Mouse (Mus musculus): ENCODE results near the gene Tc2n. TPM values are rescaled to one million over a fixed set of nuclear protein-coding genes. Genes with fewer than 3 reads are reported as not detected.

Tc2n gene
- 19.6 and 19.9 TPM in 2 replicates for polyA plus RNA-seq (2015; fragmentation: Nextera tagmentation; extraction: Ambion mirVana)

DNA sequence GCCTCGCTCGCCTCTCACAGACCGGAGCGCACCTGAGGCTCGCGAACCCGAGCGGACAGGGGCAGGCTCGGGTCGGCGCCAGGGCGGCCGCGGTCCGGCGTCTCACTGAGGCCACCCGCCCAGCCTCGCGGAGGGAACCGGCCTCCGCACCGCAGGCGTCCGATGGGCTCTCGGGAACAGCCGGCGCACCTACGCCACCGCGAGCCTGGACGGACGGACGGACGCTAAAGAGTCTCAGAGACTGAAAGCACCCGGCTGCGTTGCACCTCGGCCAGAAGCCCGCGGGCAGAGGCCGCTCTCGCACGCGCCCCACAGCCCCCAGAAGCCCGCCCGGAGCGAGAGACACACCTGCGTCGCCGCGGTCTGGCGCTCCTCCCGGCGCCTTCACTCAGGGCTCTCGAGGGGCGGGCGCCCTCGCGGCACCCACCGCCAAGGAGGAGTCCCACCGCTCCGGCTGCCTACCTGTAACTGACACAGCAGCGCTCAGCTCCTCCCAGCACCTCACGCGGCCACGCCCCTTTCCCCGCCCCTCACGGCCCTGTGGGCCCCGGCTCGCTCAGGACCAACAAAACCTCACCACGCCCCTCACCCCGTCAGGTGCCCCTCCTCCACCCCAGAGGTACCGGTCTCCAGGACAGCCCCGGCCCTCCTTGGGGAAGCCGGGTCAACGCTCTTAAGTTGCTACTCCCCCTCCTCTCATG is at the start of gene Tc2n:
TSS of gene Tc2n (minus strand) at position 470 of the 701 bp plus-strand sequence.
- no peaks in the 10 kb centered on the region for H3K27me3 ChIP-seq (replicated peaks; ENCODE audit: insufficient read depth, low read length)
- WGBS = 2% methylated on average over 44 of the region's 75 CpGs
- H3K4me1 ChIP-seq (ENCODE audit: insufficient read depth, low read depth, low read length) = no peaks in the 10 kb centered on the region
- DNase-seq (ENCODE audit: low spot score) (peak; percentile 93), ATAC-seq (peak; percentile 97)
- H3K4me3 ChIP-seq (ENCODE audit: low read depth, low read length) = peak within 1 kb of the TSS; percentile 70
- peak within 1 kb of the TSS; percentile 32 for H3K9ac ChIP-seq (replicated peaks; ENCODE audit: low read depth)
- peak within 1 kb of the TSS; percentile 91 for H3K4me2 ChIP-seq (replicated peaks; ENCODE audit: low read depth, low read length)
- H3K27ac ChIP-seq (ENCODE audit: low read length) = peak within 1 kb of the TSS; percentile 78
- TF ChIP-seq CTCF (IDR thresholded peaks at IDR 0.05) = no peak
- TF ChIP-seq EP300 (IDR thresholded peaks at IDR 0.05) = no peak
- no peaks in the 10 kb centered on the region for H3K36me3 ChIP-seq (ENCODE audit: insufficient read depth, low read length)
- no peaks in the 10 kb centered on the region for H3K9me3 ChIP-seq (ENCODE audit: low read length)

GRCm38 (mm10) chr12:101767306-101768053 is 49.2 kb upstream of the Tc2n start:
- Histone ChIP-seq H3K4me2 (replicated peaks; ENCODE audit: low read depth, low read length) (no peak overlapping the region), H3K4me3 (ENCODE audit: low read depth, low read length) (no peak overlapping the region), H3K9ac (replicated peaks; ENCODE audit: low read depth) (no peak overlapping the region), H3K27ac (ENCODE audit: low read length) (peak overlapping the region; percentile 78), H3K36me3 (ENCODE audit: insufficient read depth, low read length) (no peaks in the 10 kb centered on the region), H3K9me3 (ENCODE audit: low read length) (no peaks in the 10 kb centered on the region), H3K27me3 (replicated peaks; ENCODE audit: insufficient read depth, low read length) (no peaks in the 10 kb centered on the region), H3K4me1 (ENCODE audit: insufficient read depth, low read depth, low read length) (peaks cover 23% of the 10 kb centered on the region; the same call in 1 of the 2 replicates)
- ATAC-seq = peak; percentile 79
- TF ChIP-seq CTCF (IDR thresholded peaks at IDR 0.05) (no peak), EP300 (IDR thresholded peaks at IDR 0.05) (peak; percentile 38; the same call in 1 of the 2 replicates)
- DNase-seq (ENCODE audit: low spot score) = peak; percentile 84
- WGBS = 26% methylated on average over 9 of the region's 9 CpGs

DNA sequence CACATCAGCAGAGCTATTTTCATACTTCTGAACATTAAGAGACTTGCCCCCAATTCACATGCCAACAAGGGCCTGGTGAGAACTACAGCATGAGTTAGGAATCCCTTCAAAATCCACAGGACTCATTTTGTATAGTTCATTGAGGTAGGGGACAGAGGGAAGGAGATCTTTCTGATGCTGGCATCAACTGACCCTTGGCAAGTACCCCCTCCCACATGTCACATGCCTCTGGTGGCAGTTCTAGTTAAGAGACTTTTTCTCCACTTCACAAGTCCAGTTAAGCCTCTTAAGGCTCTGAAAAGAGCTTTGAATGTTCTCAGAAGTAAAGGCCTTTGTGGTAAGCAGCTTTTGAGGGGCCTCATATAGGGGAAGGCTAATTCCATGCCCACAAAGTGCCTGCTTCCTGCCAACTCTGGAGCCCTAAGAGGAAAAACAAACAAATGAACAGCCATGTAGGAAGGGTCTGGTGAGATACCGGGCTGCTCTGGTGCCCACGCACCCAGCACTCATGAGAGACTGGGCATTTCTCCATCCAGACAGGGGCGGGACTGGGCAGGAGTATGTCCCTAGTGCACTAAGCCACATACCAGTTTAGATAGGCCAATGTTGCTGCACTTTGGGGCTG is 48.0 kb upstream of the Tc2n start:
- ATAC-seq (peak; percentile 88), DNase-seq (ENCODE audit: low spot score) (peak; percentile 89)
- peak; percentile 84 for TF ChIP-seq EP300 (IDR thresholded peaks at IDR 0.05)
- no peak for TF ChIP-seq CTCF (IDR thresholded peaks at IDR 0.05)
- H3K9me3 ChIP-seq (ENCODE audit: low read length) = no peaks in the 10 kb centered on the region
- H3K27me3 ChIP-seq (replicated peaks; ENCODE audit: insufficient read depth, low read length) = no peaks in the 10 kb centered on the region
- H3K27ac ChIP-seq (ENCODE audit: low read length) = peak overlapping the region; percentile 78
- peaks cover 23% of the 10 kb centered on the region; the same call in 1 of the 2 replicates for H3K4me1 ChIP-seq (ENCODE audit: insufficient read depth, low read depth, low read length)
- H3K4me2 ChIP-seq (replicated peaks; ENCODE audit: low read depth, low read length) = no peak overlapping the region
- WGBS = 30% methylated on average over 3 of the region's 3 CpGs
- no peak overlapping the region for H3K9ac ChIP-seq (replicated peaks; ENCODE audit: low read depth)
- no peaks in the 10 kb centered on the region for H3K36me3 ChIP-seq (ENCODE audit: insufficient read depth, low read length)
- no peak overlapping the region for H3K4me3 ChIP-seq (ENCODE audit: low read depth, low read length)

GRCm38 (mm10) chr12:101764870-101765269 is 46.5 kb upstream of the Tc2n start:
- no peak overlapping the region for H3K4me2 ChIP-seq (replicated peaks; ENCODE audit: low read depth, low read length)
- no peak overlapping the region for H3K9ac ChIP-seq (replicated peaks; ENCODE audit: low read depth)
- H3K4me3 ChIP-seq (ENCODE audit: low read depth, low read length) = no peak overlapping the region
- WGBS = 69% methylated on average over 5 of the region's 5 CpGs
- no peaks in the 10 kb centered on the region for H3K9me3 ChIP-seq (ENCODE audit: low read length)
- no peak for DNase-seq (ENCODE audit: low spot score)
- TF ChIP-seq EP300 (IDR thresholded peaks at IDR 0.05) = 0 out of 2 replicates have a peak, but pooled peaks have one; percentile 23
- no peak for TF ChIP-seq CTCF (IDR thresholded peaks at IDR 0.05)
- H3K4me1 ChIP-seq (ENCODE audit: insufficient read depth, low read depth, low read length) = peaks cover 20% of the 10 kb centered on the region; the same call in 1 of the 2 replicates
- peak overlapping the region; percentile 78; the same call in 1 of the 2 replicates for H3K27ac ChIP-seq (ENCODE audit: low read length)
- no peak for ATAC-seq
- H3K36me3 ChIP-seq (ENCODE audit: insufficient read depth, low read length) = no peaks in the 10 kb centered on the region
- no peaks in the 10 kb centered on the region for H3K27me3 ChIP-seq (replicated peaks; ENCODE audit: insufficient read depth, low read length)

GRCm38 (mm10) chr12:101763065-101763464 is 44.7 kb upstream of the Tc2n start:
- no peaks in the 10 kb centered on the region for H3K36me3 ChIP-seq (ENCODE audit: insufficient read depth, low read length)
- ATAC-seq (no peak), DNase-seq (ENCODE audit: low spot score) (no peak)
- no peak overlapping the region for H3K9ac ChIP-seq (replicated peaks; ENCODE audit: low read depth)
- no peak overlapping the region for H3K27ac ChIP-seq (ENCODE audit: low read length)
- peaks cover 17% of the 10 kb centered on the region; the same call in 1 of the 2 replicates for H3K4me1 ChIP-seq (ENCODE audit: insufficient read depth, low read depth, low read length)
- no peak overlapping the region for H3K4me3 ChIP-seq (ENCODE audit: low read depth, low read length)
- no peak overlapping the region for H3K4me2 ChIP-seq (replicated peaks; ENCODE audit: low read depth, low read length)
- 62% methylated on average over 3 of the region's 3 CpGs for WGBS
- TF ChIP-seq CTCF (IDR thresholded peaks at IDR 0.05) (no peak), EP300 (IDR thresholded peaks at IDR 0.05) (no peak)
- no peaks in the 10 kb centered on the region for H3K9me3 ChIP-seq (ENCODE audit: low read length)
- no peaks in the 10 kb centered on the region for H3K27me3 ChIP-seq (replicated peaks; ENCODE audit: insufficient read depth, low read length)

- Histone ChIP-seq H3K4me3 (ENCODE audit: low read depth, low read length) (no peak overlapping the region), H3K9ac (replicated peaks; ENCODE audit: low read depth) (no peak overlapping the region), H3K27ac (ENCODE audit: low read length) (no peak overlapping the region), H3K4me2 (replicated peaks; ENCODE audit: low read depth, low read length) (no peak overlapping the region), H3K27me3 (replicated peaks; ENCODE audit: insufficient read depth, low read length) (no peaks in the 10 kb centered on the region), H3K4me1 (ENCODE audit: insufficient read depth, low read depth, low read length) (peaks cover 12% of the 10 kb centered on the region; the same call in 1 of the 2 replicates), H3K36me3 (ENCODE audit: insufficient read depth, low read length) (no peaks in the 10 kb centered on the region), H3K9me3 (ENCODE audit: low read length) (no peaks in the 10 kb centered on the region)
- WGBS = 78% methylated on average over 5 of the region's 5 CpGs
- ATAC-seq (no peak), DNase-seq (ENCODE audit: low spot score) (peak; percentile 42)
- TF ChIP-seq CTCF (IDR thresholded peaks at IDR 0.05) (peak; percentile 62), EP300 (IDR thresholded peaks at IDR 0.05) (no peak)
Measured at GRCm38 (mm10) chr12:101762054-101762453, 43.7 kb upstream of the Tc2n start.
